Mouse (Mus musculus): Measurements from ENCODE around the gene Nfya. TPM values are rescaled to one million over a fixed set of nuclear protein-coding genes. Genes with fewer than 3 reads are reported as not detected.

Gene Nfya
- polyA plus RNA-seq, 1 experiment, result 99.1 TPM

GRCm38 (mm10) chr17:48427852-48428530 lies 18.3 kb upstream of the Nfya start:
- DNase-seq (ENCODE audit: low read depth), result no peak
- TF ChIP-seq POLR2A (IDR thresholded peaks at IDR 0.05; ENCODE audit: borderline replicate concordance, extremely low read depth, insufficient read depth, insufficient read length, poor library complexity, severe bottlenecking) (no peak), CTCF (IDR thresholded peaks at IDR 0.05; ENCODE audit: borderline replicate concordance, extremely low read depth, insufficient read depth, insufficient read length) (no peak)

GRCm38 (mm10) chr17:48426991-48427750 lies 17.5 kb upstream of the Nfya start:
- TF ChIP-seq CTCF (IDR thresholded peaks at IDR 0.05; ENCODE audit: borderline replicate concordance, extremely low read depth, insufficient read depth, insufficient read length) (no peak), POLR2A (IDR thresholded peaks at IDR 0.05; ENCODE audit: borderline replicate concordance, extremely low read depth, insufficient read depth, insufficient read length, poor library complexity, severe bottlenecking) (no peak)
- DNase-seq (ENCODE audit: low read depth), result no peak

- DNase-seq (ENCODE audit: low read depth), result peak; percentile 44
- TF ChIP-seq CTCF (IDR thresholded peaks at IDR 0.05; ENCODE audit: borderline replicate concordance, extremely low read depth, insufficient read depth, insufficient read length) (no peak), POLR2A (IDR thresholded peaks at IDR 0.05; ENCODE audit: borderline replicate concordance, extremely low read depth, insufficient read depth, insufficient read length, poor library complexity, severe bottlenecking) (no peak)
These were observed 16.3 kb upstream of the Nfya start for GRCm38 (mm10) chr17:48425823-48426612.

DNA sequence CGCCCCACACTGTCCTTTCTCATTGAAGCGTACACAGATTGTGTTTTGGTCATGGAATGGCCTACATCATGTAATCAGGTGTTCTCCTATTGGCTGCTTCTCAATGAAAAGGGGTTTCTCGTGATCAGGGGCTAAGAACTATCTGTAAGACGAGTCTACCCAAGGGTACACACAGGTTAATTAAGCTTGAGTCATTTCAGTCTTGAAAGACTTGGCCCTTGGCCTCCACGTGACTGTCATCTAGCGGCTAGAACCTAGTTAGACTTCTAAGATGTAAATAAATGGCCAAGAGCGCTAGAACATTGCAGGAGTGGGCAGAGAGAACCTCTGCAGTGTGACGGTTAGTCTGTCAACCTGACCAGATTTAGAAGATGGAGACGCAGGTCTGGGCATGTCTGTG lies 14.5 kb upstream of the Nfya start:
- DNase-seq (ENCODE audit: low read depth), result no peak
- no peak for TF ChIP-seq CTCF (IDR thresholded peaks at IDR 0.05; ENCODE audit: borderline replicate concordance, extremely low read depth, insufficient read depth, insufficient read length)
- no peak for TF ChIP-seq POLR2A (IDR thresholded peaks at IDR 0.05; ENCODE audit: borderline replicate concordance, extremely low read depth, insufficient read depth, insufficient read length, poor library complexity, severe bottlenecking)

GRCm38 (mm10) chr17:48419571-48419970 lies 9.9 kb upstream of the Nfya start:
- no peak for DNase-seq (ENCODE audit: low read depth)
- no peak for TF ChIP-seq CTCF (IDR thresholded peaks at IDR 0.05; ENCODE audit: borderline replicate concordance, extremely low read depth, insufficient read depth, insufficient read length)
- no peak for TF ChIP-seq POLR2A (IDR thresholded peaks at IDR 0.05; ENCODE audit: borderline replicate concordance, extremely low read depth, insufficient read depth, insufficient read length, poor library complexity, severe bottlenecking)

DNA sequence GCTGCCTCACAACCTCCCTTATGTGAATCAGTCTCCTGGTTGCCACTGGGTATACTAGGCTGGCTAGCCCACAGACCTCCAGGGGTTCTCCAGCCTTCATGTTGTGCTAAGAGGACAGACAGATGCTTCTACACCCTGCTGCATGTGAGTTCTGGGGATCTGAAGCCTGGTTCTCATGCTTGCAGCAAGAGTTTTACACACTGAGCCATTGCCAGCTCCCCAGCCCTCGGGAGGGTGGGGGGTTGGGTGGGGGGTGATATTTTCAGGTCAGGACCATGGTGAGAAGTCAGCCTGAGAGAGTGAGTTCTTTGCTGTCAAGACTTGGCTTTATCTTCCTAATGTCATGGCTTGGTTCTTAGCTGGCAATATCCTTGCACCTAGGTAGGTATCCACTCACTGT lies 9.1 kb upstream of the Nfya start:
- no peak for TF ChIP-seq POLR2A (IDR thresholded peaks at IDR 0.05; ENCODE audit: borderline replicate concordance, extremely low read depth, insufficient read depth, insufficient read length, poor library complexity, severe bottlenecking)
- no peak for TF ChIP-seq CTCF (IDR thresholded peaks at IDR 0.05; ENCODE audit: borderline replicate concordance, extremely low read depth, insufficient read depth, insufficient read length)
- DNase-seq (ENCODE audit: low read depth), result no peak

DNA sequence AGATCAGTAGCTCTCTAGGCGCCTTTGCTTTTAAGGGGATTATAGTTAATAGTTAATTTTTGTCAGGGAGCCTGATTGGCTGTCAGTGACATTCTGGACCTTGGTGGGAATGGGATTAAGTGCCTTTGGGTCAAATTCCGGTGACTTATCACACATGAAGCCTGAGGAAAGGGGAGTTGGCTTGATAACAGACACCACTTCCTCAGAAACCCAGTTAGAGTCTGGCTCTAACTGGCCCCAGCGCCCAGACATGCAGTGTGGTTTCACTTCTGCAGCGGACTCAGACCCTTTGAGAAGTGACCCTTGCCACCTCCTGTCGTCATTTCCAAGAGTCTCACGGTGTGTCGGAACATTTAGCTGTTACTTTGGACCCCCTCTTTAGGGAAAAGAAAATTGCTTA lies 8.5 kb upstream of the Nfya start:
- TF ChIP-seq POLR2A (IDR thresholded peaks at IDR 0.05; ENCODE audit: borderline replicate concordance, extremely low read depth, insufficient read depth, insufficient read length, poor library complexity, severe bottlenecking) (no peak), CTCF (IDR thresholded peaks at IDR 0.05; ENCODE audit: borderline replicate concordance, extremely low read depth, insufficient read depth, insufficient read length) (no peak)
- DNase-seq (ENCODE audit: low read depth), result no peak

- DNase-seq (ENCODE audit: low read depth), result no peak
- TF ChIP-seq CTCF (IDR thresholded peaks at IDR 0.05; ENCODE audit: borderline replicate concordance, extremely low read depth, insufficient read depth, insufficient read length), result no peak
- TF ChIP-seq POLR2A (IDR thresholded peaks at IDR 0.05; ENCODE audit: borderline replicate concordance, extremely low read depth, insufficient read depth, insufficient read length, poor library complexity, severe bottlenecking), result no peak
These were observed 7.8 kb upstream of the Nfya start for GRCm38 (mm10) chr17:48417521-48417920.

- DNase-seq (ENCODE audit: low read depth), result peak; percentile 84
- no peak for TF ChIP-seq POLR2A (IDR thresholded peaks at IDR 0.05; ENCODE audit: borderline replicate concordance, extremely low read depth, insufficient read depth, insufficient read length, poor library complexity, severe bottlenecking)
- TF ChIP-seq CTCF (IDR thresholded peaks at IDR 0.05; ENCODE audit: borderline replicate concordance, extremely low read depth, insufficient read depth, insufficient read length), result peak; percentile 65; the same call in 1 of the 2 replicates
These were observed 6.9 kb upstream of the Nfya start for GRCm38 (mm10) chr17:48416425-48417195.

GRCm38 (mm10) chr17:48416011-48416410 lies 6.3 kb upstream of the Nfya start:
- TF ChIP-seq CTCF (IDR thresholded peaks at IDR 0.05; ENCODE audit: borderline replicate concordance, extremely low read depth, insufficient read depth, insufficient read length), result no peak
- TF ChIP-seq POLR2A (IDR thresholded peaks at IDR 0.05; ENCODE audit: borderline replicate concordance, extremely low read depth, insufficient read depth, insufficient read length, poor library complexity, severe bottlenecking), result no peak
- no peak for DNase-seq (ENCODE audit: low read depth)
